Mouse (Mus musculus) CH12.LX (cell line): Measurements from ENCODE around the gene Nhsl1. TPM values are rescaled to one million over a fixed set of nuclear protein-coding genes. Genes with fewer than 3 reads are reported as not detected.

Experiments
- DNase-seq: peaks from one replicate; pipeline ENCODE4 v3.0.0-alpha.2; 2013; ENCODE audit errors: extremely low read depth
- H3K27ac ChIP-seq: 2 replicates; pipeline ENCODE4 v1.5.1; 2012; ENCODE audit warnings: low read depth, mild to moderate bottlenecking, control low read depth, moderate library complexity; ENCODE audit not compliant: insufficient read depth
- H3K27me3 ChIP-seq: replicated peaks from 2 replicates; pipeline ENCODE3; 2012; ENCODE audit warnings: inconsistent platforms
- H3K36me3 ChIP-seq, 2 experiments: replicated peaks in 1 of 2; 2 replicates each; pipeline versions ENCODE3 to v1.6.1; 2012; ENCODE audit warnings: inconsistent platforms in 1 of 2, low read length in 1 of 2, mild to moderate bottlenecking in 1 of 2, mixed read lengths in 1 of 2, moderate library complexity in 1 of 2; ENCODE audit not compliant: control insufficient read depth in 1 of 2, insufficient read depth in 1 of 2
- H3K4me1 ChIP-seq, 2 experiments: 2 replicates each; pipeline ENCODE4 v1.6.1; 2012; ENCODE audit warnings: inconsistent platforms in 1 of 2, moderate library complexity in 1 of 2; ENCODE audit not compliant: insufficient read depth in 2 of 2, control insufficient read depth in 1 of 2
- H3K4me2 ChIP-seq: 2 replicates; pipeline ENCODE4 v1.6.1; 2012; ENCODE audit warnings: low read depth, mild to moderate bottlenecking, control low read depth; ENCODE audit not compliant: poor library complexity, insufficient read depth, severe bottlenecking
- H3K4me3 ChIP-seq, 3 experiments: fragments of 150-350 bp in 1 of 3; sonication (generic) in 1 of 3; replicated peaks in 1 of 3; 2 replicates each; pipeline versions ENCODE3 to v1.5.1; 2011 to 2012; ENCODE audit warnings: low read depth in 2 of 3, low read length in 2 of 3, mild to moderate bottlenecking in 2 of 3, moderate library complexity in 2 of 3, control low read depth in 1 of 3, improper control_type of control experiment in 1 of 3, inconsistent platforms in 1 of 3, mixed read lengths in 1 of 3; ENCODE audit not compliant: poor library complexity in 1 of 3
- H3K79me2 ChIP-seq: replicated peaks from 2 replicates; pipeline ENCODE4 v1.6.1; 2012; ENCODE audit warnings: mild to moderate bottlenecking, moderate library complexity; ENCODE audit not compliant: control insufficient read depth, poor library complexity, insufficient read depth, severe bottlenecking; ENCODE audit errors: extremely low read depth
- H3K9ac ChIP-seq: 2 replicates; pipeline ENCODE4 v1.6.1; 2012; ENCODE audit warnings: low read depth, mild to moderate bottlenecking, control low read depth, moderate library complexity; ENCODE audit not compliant: insufficient read depth
- H3K9me3 ChIP-seq: replicated peaks from 2 replicates; pipeline ENCODE3; 2012; ENCODE audit warnings: low read length, inconsistent platforms, mixed read lengths
- CTCF ChIP-seq, 2 experiments: IDR thresholded peaks in 1 of 2; conservative IDR thresholded peaks in 1 of 2; 2 replicates each; pipeline ENCODE4 v1.5.1; 2011 to 2012; ENCODE audit warnings: low read depth in 2 of 2, low read length in 2 of 2, improper control_type of control experiment in 1 of 2, inconsistent platforms in 1 of 2, mild to moderate bottlenecking in 1 of 2, moderate library complexity in 1 of 2
- E2F4 ChIP-seq: IDR thresholded peaks from 2 replicates; pipeline ENCODE4 v1.6.1; 2011; ENCODE audit warnings: low read depth, low read length, improper control_type of control experiment; ENCODE audit not compliant: insufficient replicate concordance
- ELF1 ChIP-seq: IDR thresholded peaks from 2 replicates; pipeline ENCODE4 v1.6.1; 2014; ENCODE audit warnings: low read depth, mild to moderate bottlenecking, inconsistent platforms, low read length, improper control_type of control experiment
- ETS1 ChIP-seq: conservative IDR thresholded peaks from 2 replicates; pipeline ENCODE4 v1.6.1; 2012; ENCODE audit warnings: low read depth, mild to moderate bottlenecking, inconsistent platforms, low read length, improper control_type of control experiment, moderate library complexity
- KAT2A ChIP-seq: IDR thresholded peaks from 2 replicates; pipeline ENCODE4 v1.6.1; 2012; ENCODE audit warnings: low read length, improper control_type of control experiment, inconsistent platforms; ENCODE audit not compliant: insufficient replicate concordance
- MAZ ChIP-seq: IDR thresholded peaks from 2 replicates; pipeline ENCODE4 v1.6.1; 2012; ENCODE audit warnings: low read depth, mild to moderate bottlenecking, inconsistent platforms, low read length, improper control_type of control experiment, moderate library complexity
- NELFE ChIP-seq: IDR thresholded peaks from 2 replicates; pipeline ENCODE4 v1.6.1; 2011; ENCODE audit warnings: low read depth, low read length, improper control_type of control experiment
- POLR2A ChIP-seq: IDR thresholded peaks from 2 replicates; pipeline ENCODE4 v1.6.1; 2011; ENCODE audit warnings: low read depth, mild to moderate bottlenecking, improper control_type of control experiment, low read length
- POLR2AphosphoS2 ChIP-seq: IDR thresholded peaks from 2 replicates; pipeline ENCODE4 v1.6.1; 2011; ENCODE audit warnings: low read depth, low read length, improper control_type of control experiment
- RAD21 ChIP-seq: IDR thresholded peaks from 2 replicates; pipeline ENCODE4 v1.6.1; 2011; ENCODE audit warnings: low read depth, mild to moderate bottlenecking, low read length, improper control_type of control experiment, moderate library complexity
- SIN3A ChIP-seq: IDR thresholded peaks from 2 replicates; pipeline ENCODE4 v1.6.1; 2012; ENCODE audit warnings: low read length, improper control_type of control experiment, inconsistent platforms
- UBTF ChIP-seq: IDR thresholded peaks from 2 replicates; pipeline ENCODE4 v1.6.1; 2012; ENCODE audit warnings: low read depth, mild to moderate bottlenecking, inconsistent platforms, low read length, improper control_type of control experiment, moderate library complexity
- USF2 ChIP-seq: conservative IDR thresholded peaks from 2 replicates; pipeline ENCODE4 v1.6.1; 2011; ENCODE audit warnings: low read depth, low read length, improper control_type of control experiment
- ZC3H11A ChIP-seq: IDR thresholded peaks from 2 replicates; pipeline ENCODE4 v1.6.1; 2012; ENCODE audit warnings: low read depth, mild to moderate bottlenecking, inconsistent platforms, low read length, improper control_type of control experiment
- ZKSCAN1 ChIP-seq: IDR thresholded peaks from 2 replicates; pipeline ENCODE4 v1.6.1; 2012; ENCODE audit warnings: low read depth, inconsistent platforms, low read length, improper control_type of control experiment, borderline replicate concordance
- dilution Hi-C: fragments of 300-500 bp; cut with MboI; formaldehyde crosslinking; loops from 2 replicates; pipeline ENCODE4 v1.14.3; 2020; ENCODE audit warnings: low sequenced_read_pairs; ENCODE audit not compliant: extremely low pct_unique_long_range_greater_than_20kb, extremely low pct_ligation_motif_present
- in situ Hi-C: fragments of 300-500 bp; cut with MboI; formaldehyde crosslinking; loops from 3 replicates; pipeline ENCODE4 v1.14.3; 2019; ENCODE audit warnings: low sequenced_read_pairs, low pct_ligation_motif_present, low pct_unique_long_range_greater_than_20kb, mixed read lengths
- polyA plus RNA-seq: library from polyadenylated mRNA; unstranded; fragments of >175 nt; gene quantifications from 2 replicates; pipeline ENCODE4 v1.2.1, GENCODE M21; 2012; ENCODE audit warnings: low read depth; ENCODE audit not compliant: insufficient read length
- total RNA-seq, 2 experiments: library from RNA; depleted of rRNA; stranded (reverse); fragments of 300-350 nt in 1 of 2; fragments of >200 nt in 1 of 2; gene quantifications; 2 replicates each; pipeline ENCODE4 v1.2.3; 2012 to 2014

Nhsl1 gene
- total and polyA plus RNA-seq, 3 experiments: 0.13 to 0.19 (median 0.15) TPM

DNA sequence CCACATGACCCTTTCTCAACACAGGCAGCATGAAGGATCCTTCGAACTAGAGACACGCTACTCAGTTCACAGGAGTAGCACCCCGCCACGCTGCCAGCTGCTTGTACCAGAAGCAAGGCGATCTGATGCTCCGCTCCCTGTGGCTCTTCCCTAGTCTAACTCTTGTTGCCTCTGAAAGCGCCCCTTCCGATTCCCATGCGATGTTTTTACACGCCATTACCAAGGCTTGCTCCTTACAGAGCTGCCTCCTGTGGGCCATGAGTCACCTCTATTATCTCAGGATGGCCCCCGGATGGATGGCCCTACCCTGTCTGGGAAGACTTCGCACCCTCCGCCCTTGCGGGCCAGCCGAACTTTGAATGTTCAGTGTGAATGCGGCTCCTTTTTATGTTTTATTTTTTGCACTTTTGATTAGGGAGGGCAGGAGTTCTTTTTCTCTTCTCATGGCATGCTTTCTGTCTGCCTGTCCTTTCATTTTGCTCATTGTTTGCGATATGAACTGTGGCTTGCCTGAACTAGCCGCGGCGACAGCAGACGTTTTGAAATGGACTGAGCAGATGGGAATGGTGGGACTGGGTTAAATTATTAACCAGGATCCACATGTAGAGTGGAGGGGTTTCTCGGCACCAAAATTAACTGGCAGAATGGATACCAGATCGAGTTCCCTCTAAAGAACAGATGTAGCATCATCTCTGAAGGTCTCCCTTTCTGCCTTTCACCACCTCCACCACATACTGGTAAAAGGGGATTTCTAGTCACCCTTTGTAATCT, 144.5 kb downstream of the Nhsl1 start:
- dilution Hi-C loops: no loop called here
- H3K9me3 ChIP-seq: no peaks in the 10 kb centered on the region
- no peaks in the 10 kb centered on the region for H3K27me3 ChIP-seq
- no peak overlapping the region for H3K4me2 ChIP-seq
- TF ChIP-seq UBTF (no peak), POLR2A (no peak), USF2 (no peak), E2F4 (no peak), SIN3A (no peak), CTCF (conservative IDR thresholded peaks at IDR 0.05 in 1 of 2, IDR thresholded peaks at IDR 0.05 in 1 of 2; ENCODE audit: low read depth in 2 of 2, low read length in 2 of 2) (no peak), ZC3H11A (no peak), RAD21 (no peak)
- H3K27ac ChIP-seq: no peak overlapping the region
- peaks cover 0 to 2% of the 10 kb centered on the region in 2 experiments; a peak in 1 of 4 replicates for H3K4me1 ChIP-seq
- H3K9ac ChIP-seq: no peak overlapping the region
- H3K36me3 ChIP-seq: no peaks in the 10 kb centered on the region
- H3K4me3 ChIP-seq: no peak overlapping the region
- no peaks in the 10 kb centered on the region for H3K79me2 ChIP-seq
- DNase-seq: no peak
- in situ Hi-C loops: no loop called here

DNA sequence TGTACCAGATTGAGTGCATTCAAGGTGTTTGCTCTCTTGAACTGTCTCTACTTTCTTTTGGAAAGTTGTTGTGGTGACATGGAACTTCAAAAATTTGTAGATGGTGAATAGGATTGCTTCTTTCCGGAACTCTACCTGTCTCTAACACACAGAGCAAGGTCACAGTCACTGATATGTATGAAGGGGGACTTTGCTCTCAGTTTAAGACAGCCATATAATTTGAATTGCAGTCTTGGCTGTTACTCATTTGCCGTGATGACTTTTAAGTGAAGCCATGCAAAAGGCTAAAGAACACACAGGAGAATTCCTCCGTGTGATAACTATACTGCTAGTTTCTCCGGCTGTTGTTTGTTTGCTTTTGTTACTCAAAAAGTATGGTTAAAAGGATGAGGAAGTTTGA, 149.6 kb downstream of the Nhsl1 start:
- H3K79me2 ChIP-seq: no peaks in the 10 kb centered on the region
- in situ Hi-C loops: no loop called here
- peaks cover 0 to 22% of the 10 kb centered on the region in 2 experiments; a peak in 2 of 4 replicates for H3K4me1 ChIP-seq
- peak overlapping the region; percentile 6; the same call in 1 of the 2 replicates for H3K4me2 ChIP-seq
- H3K36me3 ChIP-seq: no peaks in the 10 kb centered on the region
- no peak overlapping the region for H3K4me3 ChIP-seq
- no peaks in the 10 kb centered on the region for H3K27me3 ChIP-seq
- no peak for DNase-seq
- no peaks in the 10 kb centered on the region for H3K9me3 ChIP-seq
- TF ChIP-seq NELFE (no peak), ELF1 (no peak), MAZ (no peak), ZKSCAN1 (no peak), KAT2A (no peak), ETS1 (no peak), POLR2AphosphoS2 (no peak)
- no peak overlapping the region for H3K9ac ChIP-seq
- dilution Hi-C loops: no loop called here
- H3K27ac ChIP-seq: no peak overlapping the region
